Mouse (Mus musculus) cerebellum, adult 8-10 months (tissue): Measurements from ENCODE around the gene Tmem170.
A peak's percentile ranks its signal among the peaks of the same experiment; 100 is the strongest.
"Not testable (repeated sequence)": the region's sequence is repeated elsewhere in the genome, so short reads cannot be mapped to it uniquely, and the experiment has no call there.

Source experiments
- DNase-seq: peaks from one replicate; pipeline ENCODE4 v3.0.0; 2022

Tmem170 gene

GRCm38 (mm10) chr8:111871278-111871677 lies 5.3 kb downstream of the Tmem170 start:
- no peak for DNase-seq

- DNase-seq: no peak
These were observed 6.2 kb downstream of the Tmem170 start for GRCm38 (mm10) chr8:111870379-111870778.

- DNase-seq: no peak
These were observed 7.9 kb downstream of the Tmem170 start for GRCm38 (mm10) chr8:111868664-111869063.

GRCm38 (mm10) chr8:111865857-111866256 lies 10.7 kb downstream of the Tmem170 start:
- no peak for DNase-seq

GRCm38 (mm10) chr8:111865130-111865852 lies 11.3 kb downstream of the Tmem170 start:
- DNase-seq: no peak

- DNase-seq: no peak
These were observed 11.9 kb downstream of the Tmem170 start for GRCm38 (mm10) chr8:111864648-111865047.

- no peak for DNase-seq
These were observed 13.3 kb downstream of the Tmem170 start for GRCm38 (mm10) chr8:111863280-111863679.

- no peak for DNase-seq
These were observed 20.6 kb downstream of the Tmem170 start for GRCm38 (mm10) chr8:111855977-111856376.

GRCm38 (mm10) chr8:111853861-111854501 lies 22.6 kb downstream of the Tmem170 start, which contains the start of gene Cfdp1:
Cfdp1 (minus strand) TSS chr8:111854291.
- DNase-seq: peak; percentile 92

- DNase-seq: not testable (repeated sequence)
These were observed 23.3 kb downstream of the Tmem170 start for GRCm38 (mm10) chr8:111853219-111853618.

GRCm38 (mm10) chr8:111846746-111847145 lies 29.8 kb downstream of the Tmem170 start:
- no peak for DNase-seq

GRCm38 (mm10) chr8:111835540-111835939 lies 41.0 kb downstream of the Tmem170 start:
- DNase-seq: no peak

GRCm38 (mm10) chr8:111834011-111834410 lies 42.5 kb downstream of the Tmem170 start:
- DNase-seq: no peak

- DNase-seq: no peak
These were observed 43.6 kb downstream of the Tmem170 start for GRCm38 (mm10) chr8:111832983-111833382.

- DNase-seq: no peak
These were observed 44.6 kb downstream of the Tmem170 start for GRCm38 (mm10) chr8:111831996-111832395.

- no peak for DNase-seq
These were observed 48.0 kb downstream of the Tmem170 start for GRCm38 (mm10) chr8:111828595-111828994.

- DNase-seq: peak; percentile 20
These were observed 51.3 kb downstream of the Tmem170 start for GRCm38 (mm10) chr8:111825219-111825618.

GRCm38 (mm10) chr8:111824334-111824733 lies 52.2 kb downstream of the Tmem170 start:
- no peak for DNase-seq

GRCm38 (mm10) chr8:111821199-111821598 lies 55.4 kb downstream of the Tmem170 start:
- DNase-seq: no peak

- DNase-seq: no peak
These were observed 55.9 kb downstream of the Tmem170 start for GRCm38 (mm10) chr8:111820691-111821090.

GRCm38 (mm10) chr8:111820018-111820417 lies 56.5 kb downstream of the Tmem170 start:
- DNase-seq: no peak

GRCm38 (mm10) chr8:111818556-111818955 lies 58.0 kb downstream of the Tmem170 start:
- no peak for DNase-seq

GRCm38 (mm10) chr8:111815078-111815477 lies 61.5 kb downstream of the Tmem170 start:
- DNase-seq: no peak

GRCm38 (mm10) chr8:111813818-111814217 lies 62.7 kb downstream of the Tmem170 start:
- DNase-seq: no peak
